ENCODE assay signal across 9 mouse cellular contexts in the genomic region with DNA sequence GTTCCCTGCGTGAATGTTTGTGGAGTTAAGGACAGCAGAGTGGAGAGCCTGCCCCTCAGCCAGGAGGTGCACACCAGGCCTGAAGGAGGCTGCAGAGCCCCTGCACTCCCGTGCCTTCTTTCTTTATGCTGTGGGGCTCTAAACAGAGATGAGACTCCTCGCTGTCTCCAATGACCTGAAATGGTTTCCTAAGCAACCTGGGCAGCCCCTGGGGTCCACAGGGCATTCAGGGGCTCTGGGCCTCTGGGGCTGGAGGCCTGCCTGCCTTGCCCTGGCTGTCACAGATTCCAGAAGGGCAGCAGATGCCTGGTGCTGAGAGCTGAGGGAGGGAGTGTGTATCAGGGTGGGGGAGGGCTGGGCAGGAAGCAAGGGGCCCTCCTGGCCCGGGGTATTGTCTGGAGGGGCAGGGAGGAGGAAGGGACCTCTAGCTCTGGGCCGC. TPM values are rescaled to one million over a fixed set of nuclear protein-coding genes. Genes with fewer than 3 reads are reported as not detected.
DNase-seq lines count a peak whose midpoint lies in the region; ATAC-seq lines count a peak whose summit lies in the region.
"Had no signal": no experiment of that assay in that cellular context is flagged by ENCODE, and none has a peak within 500 bp of the region (broad histone marks: within the 10 kb centered on the region; RNA-seq: fewer than 3 reads in every experiment).

No protein-coding gene starts in this region.

- intact Hi-C loops in gastrocnemius, postnatal 14 days (cut with DNase I; ENCODE audit: low total_unique reads): no loop called here

- no peak overlapping the region for H3K9ac ChIP-seq in kidney, embryonic 15.5 days
- no peak overlapping the region for H3K9ac ChIP-seq in midbrain, embryonic 16.5 days (ENCODE audit: low read depth, low read length)
- H3K9ac ChIP-seq: liver, embryonic 15.5 days had no signal

- ATAC-seq in kidney, embryonic 15.5 days (replicated peaks; ENCODE audit: low FRiP score): peak; percentile 60
- ATAC-seq in midbrain, embryonic 16.5 days: peak; percentile 48; the same call in 1 of the 2 replicates

- no peaks in the 10 kb centered on the region for H3K36me3 ChIP-seq in kidney, embryonic 15.5 days
- no peaks in the 10 kb centered on the region for H3K36me3 ChIP-seq in midbrain, embryonic 16.5 days (ENCODE audit: control insufficient read depth, insufficient read depth, low read length)
- H3K36me3 ChIP-seq: liver, embryonic 15.5 days had no signal

- H3K4me1 ChIP-seq in kidney, embryonic 15.5 days: peaks cover 7% of the 10 kb centered on the region
- peaks cover 5% of the 10 kb centered on the region; the same call in 1 of the 2 replicates for H3K4me1 ChIP-seq in midbrain, embryonic 16.5 days (ENCODE audit: control insufficient read depth, insufficient read depth, low read length)

- no peak overlapping the region for H3K4me2 ChIP-seq in kidney, embryonic 15.5 days
- no peak overlapping the region for H3K4me2 ChIP-seq in midbrain, embryonic 16.5 days (ENCODE audit: low read length)
- H3K4me2 ChIP-seq: liver, embryonic 15.5 days had no signal

- no peaks in the 10 kb centered on the region for H3K27me3 ChIP-seq in kidney, embryonic 15.5 days
- H3K27me3 ChIP-seq in midbrain, embryonic 16.5 days (ENCODE audit: control insufficient read depth, insufficient read depth, low read depth, low read length): no peaks in the 10 kb centered on the region
- H3K27me3 ChIP-seq: liver, embryonic 15.5 days had no signal

- no peak overlapping the region for H3K4me3 ChIP-seq in kidney, embryonic 15.5 days (replicated peaks)
- H3K4me3 ChIP-seq in midbrain, embryonic 16.5 days (ENCODE audit: low read depth, low read length): no peak overlapping the region
- H3K4me3 ChIP-seq: liver, embryonic 15.5 days had no signal

- 8% methylated on average over 5 of the region's 5 CpGs for WGBS in kidney, embryonic 15.5 days
- 4% methylated on average over 5 of the region's 5 CpGs for WGBS in midbrain, embryonic 16.5 days

- no peak overlapping the region for H3K27ac ChIP-seq in kidney, embryonic 15.5 days
- no peak overlapping the region for H3K27ac ChIP-seq in midbrain, embryonic 16.5 days (ENCODE audit: low read length)
- H3K27ac ChIP-seq: liver, embryonic 15.5 days had no signal

- no peak for DNase-seq in kidney, adult 9 months
- peak; percentile 27 for DNase-seq in embryo, embryonic 11.5 days (ENCODE audit: low read depth, low spot score)
- DNase-seq in forelimb bud, embryonic 11.5 days (ENCODE audit: low read depth, low spot score): peak; percentile 36
- no peak for DNase-seq in MN1 (ENCODE audit: low spot score)
- DNase-seq in gastrocnemius, postnatal 14 days: no peak
- DNase-seq: kidney, postnatal 25 days had no signal

- no peaks in the 10 kb centered on the region for H3K9me3 ChIP-seq in kidney, embryonic 15.5 days (replicated peaks)
- no peaks in the 10 kb centered on the region for H3K9me3 ChIP-seq in midbrain, embryonic 16.5 days (replicated peaks; ENCODE audit: control insufficient read depth, low read length, poor library complexity, severe bottlenecking)
- H3K9me3 ChIP-seq: liver, embryonic 15.5 days had no signal

RNA-seq across cellular contexts. Expression of a gene that starts 32.7 kb away (rescaled TPM):
- 60.0 and 68.1 TPM in 2 replicates for polyA plus RNA-seq in kidney, embryonic 15.5 days (2015; fragmentation: Nextera tagmentation; extraction: Ambion mirVana)
- 53.9 and 66.7 TPM in 2 replicates for polyA plus RNA-seq in midbrain, embryonic 16.5 days (2015; fragmentation: Nextera tagmentation; extraction: Ambion mirVana)
- total RNA-seq in gastrocnemius, postnatal 14 days (2021): 1 to 10 TPM; 3.1 to 4.5 TPM

Comparison
In these comparisons a context has a peak if more than half of its experiments do, and no peak if none do; other contexts are left out.
1. DNase-seq: peak in embryo, embryonic 11.5 days (single experiment) and forelimb bud, embryonic 11.5 days (single experiment); none in kidney, adult 9 months (single experiment), MN1 (single experiment) and gastrocnemius, postnatal 14 days (single experiment).